Mouse (Mus musculus): ENCODE measurements at regions not wholly inside any gene's neighbourhood (a gene's known extent, or its start where the extent isn't known, plus 50 kb on each side); places are given as distances from the start of the nearest gene placed in this dataset.

DNA sequence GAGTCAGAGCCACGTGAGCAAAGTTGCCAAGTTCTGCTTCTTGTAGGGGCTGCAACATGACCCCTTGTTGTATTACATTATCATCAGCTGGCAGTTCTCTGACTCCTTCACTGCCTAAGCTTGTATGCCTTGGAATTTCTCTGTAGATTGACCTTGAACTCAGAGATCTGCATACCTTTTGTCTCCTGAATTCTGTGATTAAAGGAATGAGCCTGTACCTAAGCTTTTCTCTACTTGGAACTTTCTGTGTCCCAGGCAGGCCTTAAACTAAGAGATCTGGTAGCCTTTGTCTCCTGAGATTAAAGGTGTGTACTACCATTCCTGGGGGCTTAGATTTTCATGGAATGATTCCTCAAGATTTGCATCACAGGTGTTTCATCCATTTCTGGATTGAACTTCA is 544.8 kb upstream of the Tpk1 start:
- DNase-seq (ENCODE audit: low read depth, low spot score), result no peak

DNA sequence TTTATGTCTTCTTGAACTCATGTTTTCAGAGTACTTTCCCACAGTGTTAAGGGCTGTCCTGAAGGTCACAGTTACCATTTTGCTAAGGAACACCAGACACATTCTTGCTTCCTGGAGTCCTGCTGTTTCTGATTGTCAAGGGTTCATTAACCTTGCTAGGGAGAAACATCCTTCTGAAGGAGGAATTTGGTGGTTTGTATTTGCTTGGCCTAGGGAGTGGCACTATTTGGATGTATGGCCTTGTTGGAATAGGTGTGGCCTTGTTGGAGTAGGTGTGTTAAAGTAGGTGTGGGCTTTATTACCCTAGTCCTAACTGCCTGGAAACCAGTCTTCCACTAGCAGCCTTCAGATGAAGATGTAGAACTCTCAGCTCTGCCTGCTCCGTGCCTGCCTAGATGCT is 538.4 kb upstream of the Tpk1 start:
- no peak for DNase-seq (ENCODE audit: low read depth, low spot score)

DNA sequence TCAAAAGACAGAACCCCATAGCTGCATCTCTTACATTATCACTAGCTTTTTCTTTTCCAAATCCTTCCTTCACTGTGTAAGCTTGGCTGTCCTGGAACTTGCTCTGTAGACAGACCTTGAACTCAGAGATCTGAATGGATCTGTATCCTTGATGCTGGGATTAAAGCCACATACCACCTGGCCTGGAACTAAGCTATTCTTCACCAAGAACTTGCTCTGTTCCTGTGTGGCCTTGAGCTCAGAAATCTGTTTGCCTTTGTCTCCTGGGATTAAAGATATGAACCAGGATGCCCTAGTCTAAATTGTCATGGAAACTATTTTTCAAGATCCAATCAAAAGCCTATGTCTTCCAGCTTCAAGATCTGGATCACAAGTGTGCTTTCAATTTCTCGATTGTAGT is 537.8 kb upstream of the Tpk1 start:
- no peak for DNase-seq (ENCODE audit: low read depth, low spot score)

DNA sequence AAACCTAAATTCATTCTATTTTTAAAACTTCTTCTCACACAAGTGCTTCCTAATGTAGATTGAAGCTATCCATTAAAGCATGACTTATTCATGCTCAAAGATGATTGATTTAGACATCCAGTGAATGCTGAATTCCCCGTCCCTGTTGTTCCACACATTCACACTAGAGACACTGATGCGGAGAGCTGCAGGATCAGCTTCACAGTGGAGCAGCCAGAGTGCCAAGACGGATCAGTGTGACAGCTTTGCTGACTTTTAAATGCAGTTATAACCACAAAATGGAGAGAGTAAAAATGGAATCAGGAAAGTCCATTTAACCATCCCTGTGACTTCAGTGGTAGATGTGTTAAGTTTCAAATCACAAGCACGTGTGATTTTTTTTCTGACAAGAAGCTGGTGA is 513.8 kb upstream of the Tpk1 start:
- DNase-seq (ENCODE audit: low read depth, low spot score), result peak; percentile 2
